Mouse (Mus musculus): ENCODE data around the gene Pmf1. TPM values are rescaled to one million over a fixed set of nuclear protein-coding genes. Genes with fewer than 3 reads are reported as not detected.

Gene Pmf1
- polyA plus RNA-seq, 1 experiment = 88.6 TPM

DNA sequence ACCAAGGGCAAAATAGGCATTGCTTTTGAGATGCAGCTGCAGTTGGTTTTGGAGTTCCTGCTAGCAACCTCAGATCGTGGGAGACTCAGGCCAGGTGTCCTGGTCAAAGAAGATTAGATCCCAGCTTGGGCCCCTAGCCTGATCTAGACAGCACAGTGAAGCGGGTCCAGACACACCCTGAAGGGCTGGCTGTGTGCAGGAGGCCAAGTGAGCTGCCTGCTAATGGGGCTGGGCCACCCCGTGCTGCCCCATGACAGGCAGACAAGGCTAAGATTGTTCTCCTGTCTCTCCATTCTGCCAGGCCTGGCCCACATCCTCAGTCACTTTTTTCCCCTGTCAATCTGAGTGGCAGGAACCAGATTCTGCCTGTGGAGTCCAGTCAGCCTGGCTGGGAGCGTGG lies 46.4 kb downstream of the Pmf1 start:
- Histone ChIP-seq H3K9me3 (replicated peaks; ENCODE audit: control insufficient read depth, insufficient read depth, low read length, poor library complexity, severe bottlenecking) (no peaks in the 10 kb centered on the region), H3K27me3 (ENCODE audit: control insufficient read depth, insufficient read depth, low read length, poor library complexity, severe bottlenecking) (no peaks in the 10 kb centered on the region), H3K9ac (ENCODE audit: low read depth, poor library complexity, severe bottlenecking) (no peak overlapping the region), H3K27ac (ENCODE audit: insufficient read depth, low read length) (no peak overlapping the region), H3K4me3 (ENCODE audit: low read depth, low read length) (no peak overlapping the region), H3K4me1 (ENCODE audit: control insufficient read depth, insufficient read depth, low read length) (peaks cover 3% of the 10 kb centered on the region), H3K36me3 (ENCODE audit: control insufficient read depth, insufficient read depth, low read length, poor library complexity, severe bottlenecking) (peaks cover 26% of the 10 kb centered on the region)
- TF ChIP-seq EP300 (IDR thresholded peaks at IDR 0.05; ENCODE audit: insufficient read depth, low read depth, low read length) (no peak), POLR2A (IDR thresholded peaks at IDR 0.05; ENCODE audit: insufficient read depth, low read length) (no peak), CTCF (IDR thresholded peaks at IDR 0.05; ENCODE audit: low read depth, low read length) (no peak)

DNA sequence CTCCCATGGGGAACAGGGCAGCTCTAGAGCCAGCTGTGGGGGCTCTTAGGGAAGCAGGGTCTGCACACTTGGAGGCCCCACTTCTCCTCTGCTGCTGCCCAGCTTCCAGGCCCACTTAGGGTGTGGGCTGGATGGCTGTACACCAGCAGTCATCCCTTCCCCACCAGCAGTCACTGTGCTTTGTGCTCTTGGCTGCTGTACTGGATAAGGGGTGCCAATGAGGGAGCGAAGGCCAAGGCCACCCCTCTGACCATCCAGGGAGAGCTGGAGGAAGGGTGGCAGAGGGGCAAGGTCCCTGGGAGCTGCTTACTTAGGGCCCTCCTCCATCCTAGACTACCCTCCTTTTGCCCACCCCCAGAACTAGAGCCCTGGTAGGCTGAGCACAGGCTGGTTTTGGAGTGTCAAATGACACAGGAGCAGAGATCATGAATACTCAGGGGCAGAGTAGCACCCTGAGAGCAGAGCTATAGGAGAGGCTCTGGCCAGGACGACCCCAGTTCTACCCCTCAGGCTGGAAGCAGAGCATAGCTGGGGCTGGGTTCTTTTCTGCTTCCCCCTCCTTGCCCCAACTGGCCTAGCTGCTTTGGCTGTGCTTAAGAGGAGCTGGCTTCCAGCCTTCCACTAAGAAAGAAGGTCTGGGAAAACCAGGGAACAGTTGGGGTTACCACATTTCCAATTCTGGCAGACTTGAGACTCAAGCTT lies 48.4 kb downstream of the Pmf1 start:
- no peaks in the 10 kb centered on the region for H3K9me3 ChIP-seq (replicated peaks; ENCODE audit: control insufficient read depth, insufficient read depth, low read length, poor library complexity, severe bottlenecking)
- H3K9ac ChIP-seq (ENCODE audit: low read depth, poor library complexity, severe bottlenecking) = no peak overlapping the region
- H3K4me3 ChIP-seq (ENCODE audit: low read depth, low read length) = no peak overlapping the region
- peaks cover 45% of the 10 kb centered on the region for H3K36me3 ChIP-seq (ENCODE audit: control insufficient read depth, insufficient read depth, low read length, poor library complexity, severe bottlenecking)
- no peak overlapping the region for H3K27ac ChIP-seq (ENCODE audit: insufficient read depth, low read length)
- TF ChIP-seq CTCF (IDR thresholded peaks at IDR 0.05; ENCODE audit: low read depth, low read length) (no peak), EP300 (IDR thresholded peaks at IDR 0.05; ENCODE audit: insufficient read depth, low read depth, low read length) (no peak), POLR2A (IDR thresholded peaks at IDR 0.05; ENCODE audit: insufficient read depth, low read length) (no peak)
- H3K4me1 ChIP-seq (ENCODE audit: control insufficient read depth, insufficient read depth, low read length) = peaks cover 3% of the 10 kb centered on the region
- H3K27me3 ChIP-seq (ENCODE audit: control insufficient read depth, insufficient read depth, low read length, poor library complexity, severe bottlenecking) = no peaks in the 10 kb centered on the region

DNA sequence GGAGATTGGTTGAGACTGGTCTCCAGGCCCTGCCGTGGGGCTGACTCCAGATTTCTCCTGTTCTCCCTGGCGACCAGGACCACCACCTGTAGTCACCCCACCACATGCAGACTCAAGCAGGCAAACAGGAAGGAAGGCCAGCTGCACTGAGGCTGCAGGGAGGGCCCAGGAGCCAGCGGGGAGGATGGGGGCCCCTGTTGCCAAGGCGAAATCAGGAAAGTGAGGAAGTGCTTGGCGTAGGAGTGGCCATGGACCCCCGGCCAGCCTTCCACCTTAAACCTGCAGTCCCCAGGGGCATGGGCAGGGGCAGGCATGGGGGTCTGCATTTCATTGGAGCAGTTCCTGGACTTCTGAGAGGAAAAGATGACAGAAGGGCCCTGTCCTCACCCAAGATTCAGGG lies 49.0 kb downstream of the Pmf1 start:
- H3K27me3 ChIP-seq (ENCODE audit: control insufficient read depth, insufficient read depth, low read length, poor library complexity, severe bottlenecking) = no peaks in the 10 kb centered on the region
- H3K36me3 ChIP-seq (ENCODE audit: control insufficient read depth, insufficient read depth, low read length, poor library complexity, severe bottlenecking) = peaks cover 51% of the 10 kb centered on the region
- H3K27ac ChIP-seq (ENCODE audit: insufficient read depth, low read length) = no peak overlapping the region
- TF ChIP-seq EP300 (IDR thresholded peaks at IDR 0.05; ENCODE audit: insufficient read depth, low read depth, low read length) = no peak
- TF ChIP-seq POLR2A (IDR thresholded peaks at IDR 0.05; ENCODE audit: insufficient read depth, low read length) = no peak
- TF ChIP-seq CTCF (IDR thresholded peaks at IDR 0.05; ENCODE audit: low read depth, low read length) = no peak
- no peak overlapping the region for H3K4me3 ChIP-seq (ENCODE audit: low read depth, low read length)
- H3K9me3 ChIP-seq (replicated peaks; ENCODE audit: control insufficient read depth, insufficient read depth, low read length, poor library complexity, severe bottlenecking) = no peaks in the 10 kb centered on the region
- H3K4me1 ChIP-seq (ENCODE audit: control insufficient read depth, insufficient read depth, low read length) = peaks cover 3% of the 10 kb centered on the region
- no peak overlapping the region for H3K9ac ChIP-seq (ENCODE audit: low read depth, poor library complexity, severe bottlenecking)

DNA sequence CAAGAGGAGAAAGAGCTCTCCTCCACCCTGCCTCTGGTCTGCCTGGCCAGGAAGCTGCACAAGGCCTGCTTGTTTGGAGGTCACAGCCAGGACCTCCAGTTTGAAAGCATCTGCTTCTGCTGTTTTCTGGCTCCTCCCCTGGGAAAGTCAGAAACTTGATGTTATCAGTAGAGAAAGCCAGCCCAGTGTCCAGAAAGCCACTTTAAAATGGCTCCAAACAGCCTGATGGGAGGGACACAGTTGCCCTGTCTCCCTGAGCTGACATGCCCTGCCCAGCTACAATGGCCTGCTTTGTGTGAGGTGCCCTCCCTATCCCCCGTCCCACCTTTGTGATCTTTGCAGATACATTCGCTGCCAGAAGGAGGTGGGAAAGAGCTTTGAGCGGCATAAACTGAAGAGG lies 50.1 kb downstream of the Pmf1 start:
- Histone ChIP-seq H3K27ac (ENCODE audit: insufficient read depth, low read length) (no peak overlapping the region), H3K9ac (ENCODE audit: low read depth, poor library complexity, severe bottlenecking) (no peak overlapping the region), H3K36me3 (ENCODE audit: control insufficient read depth, insufficient read depth, low read length, poor library complexity, severe bottlenecking) (peaks cover 62% of the 10 kb centered on the region), H3K4me3 (ENCODE audit: low read depth, low read length) (no peak overlapping the region), H3K4me1 (ENCODE audit: control insufficient read depth, insufficient read depth, low read length) (peaks cover 3% of the 10 kb centered on the region), H3K9me3 (replicated peaks; ENCODE audit: control insufficient read depth, insufficient read depth, low read length, poor library complexity, severe bottlenecking) (no peaks in the 10 kb centered on the region), H3K27me3 (ENCODE audit: control insufficient read depth, insufficient read depth, low read length, poor library complexity, severe bottlenecking) (no peaks in the 10 kb centered on the region)
- TF ChIP-seq EP300 (IDR thresholded peaks at IDR 0.05; ENCODE audit: insufficient read depth, low read depth, low read length) (no peak), CTCF (IDR thresholded peaks at IDR 0.05; ENCODE audit: low read depth, low read length) (no peak), POLR2A (IDR thresholded peaks at IDR 0.05; ENCODE audit: insufficient read depth, low read length) (no peak)

DNA sequence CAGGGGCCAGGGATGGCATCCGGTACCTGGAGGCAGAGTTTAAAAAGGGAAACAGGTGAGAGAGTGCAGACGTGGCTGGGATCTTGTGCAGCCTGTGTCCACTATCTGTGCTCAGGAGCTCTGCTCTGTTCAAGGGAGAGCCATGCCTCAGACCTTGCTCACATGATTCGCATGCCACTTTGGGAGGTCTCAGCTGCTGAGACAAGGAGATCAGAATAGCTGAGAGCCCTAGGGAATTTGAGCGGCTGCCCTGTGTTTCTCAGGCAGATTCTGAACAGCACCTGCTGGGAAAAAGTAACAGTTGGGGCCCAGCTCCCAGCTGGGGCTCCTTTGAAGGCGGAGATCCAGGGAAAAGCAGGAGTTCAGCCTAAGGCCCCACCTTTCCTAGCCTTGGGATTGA lies 50.5 kb downstream of the Pmf1 start:
- H3K9ac ChIP-seq (ENCODE audit: low read depth, poor library complexity, severe bottlenecking) = no peak overlapping the region
- TF ChIP-seq EP300 (IDR thresholded peaks at IDR 0.05; ENCODE audit: insufficient read depth, low read depth, low read length) = no peak
- TF ChIP-seq CTCF (IDR thresholded peaks at IDR 0.05; ENCODE audit: low read depth, low read length) = no peak
- TF ChIP-seq POLR2A (IDR thresholded peaks at IDR 0.05; ENCODE audit: insufficient read depth, low read length) = no peak
- H3K27ac ChIP-seq (ENCODE audit: insufficient read depth, low read length) = no peak overlapping the region
- no peaks in the 10 kb centered on the region for H3K27me3 ChIP-seq (ENCODE audit: control insufficient read depth, insufficient read depth, low read length, poor library complexity, severe bottlenecking)
- no peak overlapping the region for H3K4me3 ChIP-seq (ENCODE audit: low read depth, low read length)
- no peaks in the 10 kb centered on the region for H3K9me3 ChIP-seq (replicated peaks; ENCODE audit: control insufficient read depth, insufficient read depth, low read length, poor library complexity, severe bottlenecking)
- peaks cover 65% of the 10 kb centered on the region for H3K36me3 ChIP-seq (ENCODE audit: control insufficient read depth, insufficient read depth, low read length, poor library complexity, severe bottlenecking)
- H3K4me1 ChIP-seq (ENCODE audit: control insufficient read depth, insufficient read depth, low read length) = no peaks in the 10 kb centered on the region

DNA sequence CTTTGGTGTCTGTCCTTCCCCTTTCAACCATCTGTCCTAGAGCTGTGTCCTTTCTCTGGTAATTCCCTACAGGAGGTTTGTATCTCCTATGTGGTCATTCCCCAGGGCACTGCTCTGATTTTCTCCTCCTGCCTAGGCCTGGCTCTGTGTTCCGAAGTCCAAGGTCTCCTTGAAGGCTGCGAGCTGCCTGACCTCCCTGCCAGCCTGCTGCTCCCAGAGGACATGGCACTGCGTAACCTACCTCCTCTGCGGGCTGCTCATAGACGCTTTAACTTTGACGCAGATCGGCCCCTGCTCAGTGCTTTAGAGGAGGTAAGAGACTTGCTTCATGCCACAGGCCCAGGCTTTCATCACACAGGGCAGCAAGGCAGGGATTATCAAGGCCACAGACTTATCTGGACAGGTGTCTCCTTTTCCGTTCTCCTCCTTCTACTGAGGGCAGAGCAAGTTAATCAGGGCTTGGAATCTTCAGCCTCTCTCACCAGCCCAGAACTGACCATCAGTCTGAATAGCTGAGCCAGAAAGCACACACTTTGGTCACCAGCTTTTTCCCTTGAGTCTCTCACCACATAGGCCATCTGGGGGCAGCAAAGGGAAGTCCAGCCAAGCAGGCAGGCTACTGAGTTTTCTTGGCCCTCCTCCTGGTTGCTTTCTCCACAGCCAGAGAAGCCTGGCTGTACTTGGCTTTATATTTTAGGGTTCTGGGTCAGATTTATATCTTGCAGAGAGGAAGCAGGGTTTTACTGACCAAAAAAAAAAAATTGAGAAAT lies 55.5 kb downstream of the Pmf1 start:
- Histone ChIP-seq H3K27ac (ENCODE audit: insufficient read depth, low read length) (no peak overlapping the region), H3K36me3 (ENCODE audit: control insufficient read depth, insufficient read depth, low read length, poor library complexity, severe bottlenecking) (peaks cover 93% of the 10 kb centered on the region), H3K4me1 (ENCODE audit: control insufficient read depth, insufficient read depth, low read length) (no peaks in the 10 kb centered on the region), H3K4me3 (ENCODE audit: low read depth, low read length) (no peak overlapping the region), H3K9me3 (replicated peaks; ENCODE audit: control insufficient read depth, insufficient read depth, low read length, poor library complexity, severe bottlenecking) (no peaks in the 10 kb centered on the region), H3K9ac (ENCODE audit: low read depth, poor library complexity, severe bottlenecking) (no peak overlapping the region), H3K27me3 (ENCODE audit: control insufficient read depth, insufficient read depth, low read length, poor library complexity, severe bottlenecking) (no peaks in the 10 kb centered on the region)
- no peak for TF ChIP-seq POLR2A (IDR thresholded peaks at IDR 0.05; ENCODE audit: insufficient read depth, low read length)
- TF ChIP-seq CTCF (IDR thresholded peaks at IDR 0.05; ENCODE audit: low read depth, low read length) = peak; percentile 18

Measured in ES-Bruce4 (cell line).